Mouse (Mus musculus) hindbrain, embryonic 12.5 days (tissue): ENCODE measurements around the gene Polr2j. TPM values are rescaled to one million over a fixed set of nuclear protein-coding genes. Genes with fewer than 3 reads are reported as not detected.
A peak's percentile ranks its signal among the peaks of the same experiment; 100 is the strongest.
"Not testable (repeated sequence)": the region's sequence is repeated elsewhere in the genome, so short reads cannot be mapped to it uniquely, and the experiment has no call there.

Source experiments
- ATAC-seq: fragments of 200-750 bp; cut with Nextera tagmentation; 2 replicates; pipeline ENCODE4 v1.8.0; 2017; ENCODE audit warnings: moderate TSS enrichment; ENCODE audit not compliant: low FRiP score
- H3K27ac ChIP-seq: fragments of 300-500 bp; sonication (generic); 2 replicates; pipeline ENCODE4 v1.5.1; 2016; ENCODE audit warnings: mild to moderate bottlenecking
- H3K27me3 ChIP-seq: fragments of 300-500 bp; sonication (generic); 2 replicates; pipeline ENCODE4 v1.6.1; 2016; ENCODE audit warnings: mild to moderate bottlenecking
- H3K36me3 ChIP-seq: fragments of 300-500 bp; sonication (generic); 2 replicates; pipeline ENCODE4 v1.6.1; 2016; ENCODE audit warnings: mild to moderate bottlenecking
- H3K4me1 ChIP-seq: fragments of 300-500 bp; sonication (generic); 2 replicates; pipeline ENCODE4 v1.6.1; 2016
- H3K4me2 ChIP-seq: fragments of 300-500 bp; sonication (generic); replicated peaks from 2 replicates; pipeline ENCODE4 v1.6.1; 2016; ENCODE audit warnings: mild to moderate bottlenecking
- H3K4me3 ChIP-seq: fragments of 300-500 bp; sonication (generic); 2 replicates; pipeline ENCODE4 v1.5.1; 2016; ENCODE audit warnings: mild to moderate bottlenecking
- H3K9ac ChIP-seq: fragments of 300-500 bp; sonication (generic); 2 replicates; pipeline ENCODE4 v1.6.1; 2016; ENCODE audit warnings: mild to moderate bottlenecking, moderate library complexity
- H3K9me3 ChIP-seq: fragments of 300-500 bp; sonication (generic); replicated peaks from 2 replicates; pipeline ENCODE4 v1.6.1; 2016; ENCODE audit warnings: mild to moderate bottlenecking
- WGBS: fragments of 180-500 bp; shearing (Covaris S2); methylation state at CpG from one replicate; pipeline ENCODE4 v1.1.7; 2016; 5-methylcytosine and 5-hydroxymethylcytosine counted together
- polyA plus RNA-seq: library from polyadenylated mRNA; unstranded; fragments of >200 nt; fragmentation: Nextera tagmentation; extraction: Ambion mirVana; gene quantifications from 2 replicates; pipeline ENCODE4 v1.2.1, GENCODE M21; 2016

The Polr2j gene
- polyA plus RNA-seq, 1 experiment from 2014 or later, result 217 TPM

DNA sequence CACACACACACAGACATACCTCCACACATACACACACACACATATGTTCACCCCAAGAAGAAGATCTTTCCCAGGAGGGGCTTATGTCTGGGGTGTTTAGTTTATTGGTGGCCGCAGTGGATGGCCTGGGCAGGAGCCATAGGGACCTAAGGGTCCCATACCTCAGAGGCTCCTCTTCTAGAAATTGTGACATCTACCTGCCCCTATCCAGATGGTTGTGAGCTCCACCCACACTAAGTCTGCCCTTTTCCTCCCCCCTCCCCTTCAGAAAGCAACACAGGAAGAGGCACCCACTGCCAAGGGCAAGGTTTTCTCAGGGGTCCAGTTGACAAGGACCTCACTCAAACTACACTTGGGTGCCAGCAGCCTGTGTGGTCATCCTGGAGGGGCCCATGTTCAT is 30.5 kb downstream of the Polr2j start:
- no peak overlapping the region for H3K4me3 ChIP-seq
- H3K27me3 ChIP-seq, result no peaks in the 10 kb centered on the region
- WGBS, result 100% methylated on average over 1 of the region's 1 CpGs
- no peaks in the 10 kb centered on the region for H3K9me3 ChIP-seq
- H3K36me3 ChIP-seq, result peaks cover 8% of the 10 kb centered on the region; the same call in 1 of the 2 replicates
- H3K27ac ChIP-seq, result no peak overlapping the region
- H3K9ac ChIP-seq, result no peak overlapping the region
- H3K4me1 ChIP-seq, result no peaks in the 10 kb centered on the region
- no peak overlapping the region for H3K4me2 ChIP-seq
- ATAC-seq, result no peak

DNA sequence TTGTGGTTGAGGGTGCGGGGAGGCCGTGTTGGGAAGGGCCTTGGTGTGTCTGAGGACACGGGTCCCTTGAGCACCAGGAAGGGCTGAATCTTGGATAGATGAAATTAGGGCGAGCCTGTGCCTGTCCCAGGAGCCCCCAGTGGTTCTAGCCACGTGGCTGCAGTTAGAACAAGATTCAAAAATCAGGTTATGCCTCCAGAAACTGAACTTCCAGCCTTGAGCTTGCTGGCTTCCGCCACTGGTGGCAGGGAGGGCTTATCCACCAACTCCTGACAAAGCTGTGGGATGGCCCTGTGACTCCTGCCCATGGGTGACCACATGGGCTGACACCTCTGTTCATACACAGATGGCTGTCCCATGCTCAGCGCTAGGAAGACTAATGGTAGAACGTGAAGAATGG is 31.3 kb downstream of the Polr2j start:
- H3K9ac ChIP-seq, result no peak overlapping the region
- no peaks in the 10 kb centered on the region for H3K4me1 ChIP-seq
- H3K9me3 ChIP-seq, result no peaks in the 10 kb centered on the region
- no peak overlapping the region for H3K4me2 ChIP-seq
- no peak overlapping the region for H3K27ac ChIP-seq
- WGBS, result 70% methylated on average over 8 of the region's 8 CpGs
- 0 out of 2 replicates have a peak, but pooled peaks cover under 1% of the 10 kb centered on the region for H3K36me3 ChIP-seq
- no peak overlapping the region for H3K4me3 ChIP-seq
- no peak for ATAC-seq
- no peaks in the 10 kb centered on the region for H3K27me3 ChIP-seq

DNA sequence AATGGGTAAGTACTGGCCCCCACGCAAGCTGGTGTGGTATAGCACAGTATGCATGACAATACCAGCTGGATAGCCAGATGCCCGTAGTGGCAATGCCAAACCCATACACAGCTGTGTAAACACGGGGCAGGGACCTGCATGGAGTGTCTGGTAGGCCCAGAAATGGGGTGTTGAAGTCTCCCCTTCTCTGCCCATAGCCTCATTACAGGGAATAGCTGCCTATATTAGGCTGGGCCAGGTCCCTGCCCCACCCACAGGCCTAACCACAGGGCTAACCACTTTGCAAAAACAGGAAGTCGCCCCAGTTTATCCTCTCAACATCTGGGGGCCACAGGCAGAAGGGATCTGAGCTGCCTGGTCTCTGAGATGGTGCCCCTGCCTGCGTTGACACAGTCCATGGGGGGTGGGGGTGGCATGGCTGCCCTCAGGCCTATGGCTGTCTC is 32.7 kb downstream of the Polr2j start:
- ATAC-seq, H3K4me2 ChIP-seq, H3K27ac ChIP-seq, H3K27me3 ChIP-seq, H3K4me3 ChIP-seq, H3K9me3 ChIP-seq, H3K4me1 ChIP-seq, H3K9ac ChIP-seq, H3K36me3 ChIP-seq: not testable (repeated sequence)
- WGBS, result 73% methylated on average over 5 of the region's 5 CpGs

DNA sequence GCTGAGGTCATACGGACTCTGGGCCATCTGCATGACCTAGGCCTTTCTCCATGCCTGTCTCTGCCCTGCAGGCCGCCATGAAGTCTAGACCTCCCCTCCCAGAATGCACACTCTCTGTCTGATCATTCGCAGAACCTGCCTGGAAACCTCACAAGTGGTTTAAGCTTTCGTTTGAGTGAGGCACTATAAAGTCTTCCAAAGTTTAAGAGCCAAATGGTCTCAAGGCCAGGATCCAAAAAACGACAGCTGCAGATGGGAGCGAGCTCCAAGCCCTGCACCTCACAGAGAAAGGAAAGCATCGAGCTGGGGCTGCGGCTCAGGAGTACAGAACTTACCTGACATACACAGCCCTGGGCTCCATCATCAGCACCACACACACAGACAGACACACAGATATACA is 35.9 kb downstream of the Polr2j start:
- Histone ChIP-seq H3K27ac (no peak overlapping the region), H3K9ac (no peak overlapping the region), H3K36me3 (no peaks in the 10 kb centered on the region), H3K4me1 (no peaks in the 10 kb centered on the region), H3K4me3 (no peak overlapping the region), H3K4me2 (no peak overlapping the region), H3K27me3 (no peaks in the 10 kb centered on the region), H3K9me3 (no peaks in the 10 kb centered on the region)
- ATAC-seq, result no peak
- WGBS, result 89% methylated on average over 8 of the region's 8 CpGs

DNA sequence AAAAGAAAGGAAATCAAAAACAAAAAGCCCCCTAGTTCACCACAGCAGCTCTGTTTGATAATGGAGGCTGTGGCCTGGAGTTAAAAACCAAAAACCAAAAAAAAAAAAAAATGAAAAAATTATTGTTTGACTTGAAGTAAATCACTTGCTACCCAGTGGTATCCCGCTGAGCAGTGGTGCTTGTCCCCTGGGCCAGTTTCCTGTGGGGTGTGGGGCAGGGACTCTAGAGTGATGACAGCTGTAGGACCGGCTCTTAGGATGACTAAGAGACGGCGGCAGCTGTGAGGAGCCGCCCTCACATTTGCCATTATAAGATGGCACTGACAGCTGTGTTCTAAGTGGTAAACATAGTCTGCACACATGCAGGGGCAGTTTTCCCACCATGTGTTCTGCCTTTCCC is 39.0 kb downstream of the Polr2j start:
- ATAC-seq, result no peak
- H3K27ac ChIP-seq, result no peak overlapping the region
- no peak overlapping the region for H3K9ac ChIP-seq
- H3K4me2 ChIP-seq, result no peak overlapping the region
- no peaks in the 10 kb centered on the region for H3K27me3 ChIP-seq
- H3K4me3 ChIP-seq, result no peak overlapping the region
- 90% methylated on average over 5 of the region's 5 CpGs for WGBS
- H3K4me1 ChIP-seq, result no peaks in the 10 kb centered on the region
- H3K9me3 ChIP-seq, result no peaks in the 10 kb centered on the region
- peaks cover 3% of the 10 kb centered on the region for H3K36me3 ChIP-seq

DNA sequence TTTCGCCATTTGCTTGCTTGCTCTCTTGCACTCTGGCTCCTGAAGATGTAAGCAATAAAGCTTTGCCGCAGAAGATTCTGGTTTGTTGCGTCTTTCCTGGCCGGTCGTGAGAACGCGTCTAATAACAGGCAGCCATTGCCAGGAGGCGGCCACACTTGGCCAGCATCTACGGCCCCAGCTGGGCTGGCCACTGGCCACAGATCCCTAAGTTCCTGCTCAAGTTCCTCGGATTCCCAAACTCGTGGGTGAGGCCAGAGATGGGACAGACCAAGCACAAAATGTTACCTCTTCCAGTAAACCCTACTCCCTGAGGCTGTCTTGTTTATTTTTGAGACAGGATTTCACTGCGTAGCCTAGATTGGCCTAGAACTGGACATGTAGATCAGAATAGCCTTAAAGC is 43.7 kb downstream of the Polr2j start:
- H3K4me1 ChIP-seq, H3K9ac ChIP-seq, H3K36me3 ChIP-seq, H3K4me3 ChIP-seq, H3K27ac ChIP-seq, H3K9me3 ChIP-seq, H3K4me2 ChIP-seq, H3K27me3 ChIP-seq, ATAC-seq: not testable (repeated sequence)
- 88% methylated on average over 11 of the region's 12 CpGs for WGBS

DNA sequence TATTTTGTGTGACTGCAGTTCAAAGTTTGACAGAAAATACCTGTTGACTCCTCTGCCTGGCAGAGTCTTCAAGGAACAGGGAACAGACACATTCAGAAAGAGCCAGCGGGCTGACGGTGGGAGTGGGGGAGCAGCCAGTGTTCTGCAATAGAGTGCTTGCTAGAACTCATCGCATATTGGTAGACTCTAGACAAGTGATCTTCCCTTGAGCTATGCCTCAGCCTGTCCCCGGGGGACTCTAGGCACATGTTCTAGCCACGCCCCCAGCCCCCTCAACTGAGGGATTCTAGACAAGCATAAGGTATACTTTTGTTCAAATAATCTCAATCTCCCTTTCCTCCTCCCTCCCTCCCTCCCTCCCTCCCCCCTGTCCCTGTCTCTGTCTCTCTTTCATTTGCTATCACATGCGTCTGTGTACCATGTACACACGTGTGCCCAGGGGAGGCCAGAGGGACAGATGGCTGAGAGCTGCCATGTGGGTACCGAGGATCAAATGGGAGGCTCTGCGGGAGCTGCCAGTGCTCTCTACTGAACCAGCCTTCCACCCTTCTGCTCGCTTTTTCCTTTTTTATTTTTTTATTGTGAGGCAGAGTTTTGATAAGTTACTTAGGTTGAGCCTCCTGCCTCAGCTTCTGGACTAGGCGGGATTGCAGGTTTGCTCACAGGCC is 47.5 kb downstream of the Polr2j start:
- Histone ChIP-seq H3K4me2 (no peak overlapping the region), H3K9ac (no peak overlapping the region; the same call in 1 of the 2 replicates), H3K4me3 (no peak overlapping the region), H3K27ac (0 out of 2 replicates have a peak overlapping the region, but pooled peaks have one; percentile 6), H3K27me3 (no peaks in the 10 kb centered on the region), H3K9me3 (peaks cover 8% of the 10 kb centered on the region; the same call in 1 of the 2 replicates), H3K36me3 (peaks cover 19% of the 10 kb centered on the region), H3K4me1 (0 out of 2 replicates have a peak, but pooled peaks cover 4% of the 10 kb centered on the region)
- WGBS, result 69% methylated on average over 11 of the region's 11 CpGs
- ATAC-seq, result peak; percentile 67

DNA sequence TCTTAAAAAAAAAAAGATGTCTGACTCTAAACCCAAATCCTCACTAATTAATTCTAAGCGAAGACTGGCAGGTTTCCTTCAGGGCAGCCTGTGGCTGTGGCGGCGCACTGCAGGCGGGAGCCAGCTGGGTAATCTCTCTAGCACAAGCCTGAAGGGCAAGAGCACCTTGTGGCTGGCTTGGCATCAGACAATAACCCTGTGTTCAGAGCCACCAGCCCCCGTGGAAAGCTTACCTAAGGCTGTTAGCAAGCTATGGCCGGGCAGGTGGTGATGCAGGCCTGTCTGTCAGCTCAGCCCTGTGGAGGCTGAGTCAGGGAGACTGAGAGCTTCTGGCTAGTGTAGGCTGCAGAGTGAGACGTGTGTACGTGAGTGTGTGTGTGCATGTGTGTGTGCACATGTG is 48.8 kb downstream of the Polr2j start:
- no peak overlapping the region for H3K4me3 ChIP-seq
- no peak overlapping the region for H3K27ac ChIP-seq
- H3K9me3 ChIP-seq, result peaks cover 8% of the 10 kb centered on the region; the same call in 1 of the 2 replicates
- H3K36me3 ChIP-seq, result peaks cover 18% of the 10 kb centered on the region
- no peak for ATAC-seq
- H3K27me3 ChIP-seq, result no peaks in the 10 kb centered on the region
- no peak overlapping the region for H3K4me2 ChIP-seq
- no peak overlapping the region for H3K9ac ChIP-seq
- H3K4me1 ChIP-seq, result peaks cover 8% of the 10 kb centered on the region; the same call in 1 of the 2 replicates
- WGBS, result 78% methylated on average over 8 of the region's 8 CpGs

DNA sequence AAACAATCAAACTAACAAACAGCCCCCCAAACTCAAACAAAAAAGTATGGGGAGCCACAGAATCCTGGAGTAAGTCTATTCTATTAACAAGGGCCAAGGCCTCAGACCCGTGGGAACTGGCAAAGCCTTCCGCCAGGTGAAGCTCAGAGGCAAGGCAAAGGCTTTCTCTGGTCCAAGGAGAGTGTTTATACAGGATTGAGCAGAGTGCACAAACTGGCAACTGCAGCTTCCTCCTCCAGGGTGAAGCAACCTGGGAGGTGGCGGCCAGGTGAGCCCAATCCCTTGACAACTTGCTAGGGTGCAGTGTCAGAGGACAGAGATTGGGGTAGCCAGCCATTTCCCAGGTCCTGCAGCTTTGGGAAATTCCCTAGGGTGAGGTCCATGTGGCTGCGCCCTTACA is 50.9 kb downstream of the Polr2j start:
- Histone ChIP-seq H3K4me3 (no peak overlapping the region), H3K36me3 (peaks cover 10% of the 10 kb centered on the region; the same call in 1 of the 2 replicates), H3K9me3 (peaks cover 8% of the 10 kb centered on the region; the same call in 1 of the 2 replicates), H3K4me1 (peaks cover 18% of the 10 kb centered on the region), H3K4me2 (no peak overlapping the region), H3K27me3 (peaks cover 6% of the 10 kb centered on the region; the same call in 1 of the 2 replicates), H3K9ac (no peak overlapping the region), H3K27ac (no peak overlapping the region)
- no peak for ATAC-seq
- WGBS, result 93% methylated on average over 4 of the region's 4 CpGs

DNA sequence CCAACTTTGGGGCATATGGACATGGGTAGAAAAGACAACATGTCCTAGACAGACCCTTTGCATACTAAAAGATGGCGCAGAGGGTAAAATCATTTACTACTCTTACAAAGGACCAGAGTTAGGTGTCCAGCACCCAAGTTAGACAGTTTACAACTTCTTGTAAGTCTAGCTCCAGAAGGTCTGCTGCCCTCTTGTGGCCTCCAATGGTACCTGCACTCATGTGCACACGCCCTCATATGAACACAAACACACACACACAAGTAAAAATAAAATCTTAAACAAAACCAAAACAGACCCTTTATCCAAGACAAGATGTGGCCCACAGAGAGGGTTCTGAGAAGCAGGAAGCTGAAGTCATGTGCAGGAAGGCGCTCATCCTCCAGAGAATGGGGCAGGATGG is 51.6 kb downstream of the Polr2j start:
- H3K9me3 ChIP-seq, result peaks cover 8% of the 10 kb centered on the region; the same call in 1 of the 2 replicates
- 93% methylated on average over 3 of the region's 3 CpGs for WGBS
- no peak overlapping the region for H3K4me3 ChIP-seq
- ATAC-seq, result no peak
- H3K27ac ChIP-seq, result no peak overlapping the region
- no peak overlapping the region for H3K4me2 ChIP-seq
- no peak overlapping the region for H3K9ac ChIP-seq
- peaks cover 18% of the 10 kb centered on the region for H3K4me1 ChIP-seq
- peaks cover 10% of the 10 kb centered on the region; the same call in 1 of the 2 replicates for H3K36me3 ChIP-seq
- H3K27me3 ChIP-seq, result peaks cover 10% of the 10 kb centered on the region

DNA sequence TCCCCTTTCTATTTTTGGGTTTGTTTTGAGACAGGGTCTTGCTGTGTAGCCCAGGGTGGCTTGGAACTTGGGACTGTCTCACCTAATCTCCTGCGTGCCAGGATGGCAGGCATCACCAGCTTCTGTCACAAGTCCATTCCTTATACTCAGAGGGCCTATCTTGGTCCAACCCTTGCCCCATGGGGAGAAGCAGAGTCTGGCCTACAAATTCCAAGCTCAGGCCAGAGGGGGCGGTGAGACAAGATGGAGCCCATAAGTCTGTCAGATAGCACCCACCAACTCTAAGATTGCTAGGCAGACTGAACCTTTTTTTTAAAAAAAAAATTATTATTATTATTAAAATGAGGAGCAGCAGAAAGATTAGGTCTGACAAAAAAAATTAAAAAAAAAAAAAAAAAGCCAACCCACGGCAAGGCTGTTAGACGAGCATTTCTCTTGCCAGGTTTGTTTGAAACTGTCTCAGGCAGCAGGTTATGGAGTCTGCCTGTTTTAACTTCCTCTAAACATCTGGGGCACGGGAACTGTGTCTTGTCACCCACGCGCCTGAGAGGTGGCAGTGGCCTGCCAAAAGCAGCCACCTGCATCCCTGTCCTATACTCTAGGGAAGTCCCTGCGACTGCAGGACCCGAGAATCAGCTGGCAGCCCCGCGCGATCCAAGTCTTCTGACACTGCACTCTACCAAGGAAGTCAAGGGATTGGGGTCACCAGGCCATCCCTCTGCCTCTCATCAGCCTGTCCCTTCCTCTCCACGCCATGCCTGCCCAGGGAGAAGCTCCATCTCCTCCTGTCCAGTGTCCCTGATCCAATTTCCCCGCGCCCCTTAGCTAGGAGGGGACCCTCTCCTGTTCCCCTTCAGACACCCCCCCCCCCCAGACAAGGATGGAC is 53.4 kb downstream of the Polr2j start:
- peaks cover 21% of the 10 kb centered on the region for H3K4me1 ChIP-seq
- H3K27ac ChIP-seq, result peak overlapping the region; percentile 76
- peak overlapping the region; percentile 63 for H3K4me3 ChIP-seq
- ATAC-seq, result peak; percentile 76; the same call in 1 of the 2 replicates
- H3K9me3 ChIP-seq, result peaks cover 8% of the 10 kb centered on the region; the same call in 1 of the 2 replicates
- peak overlapping the region; percentile 90 for H3K4me2 ChIP-seq
- H3K9ac ChIP-seq, result peak overlapping the region; percentile 79
- H3K27me3 ChIP-seq, result peaks cover 10% of the 10 kb centered on the region
- peaks cover 10% of the 10 kb centered on the region; the same call in 1 of the 2 replicates for H3K36me3 ChIP-seq
- 14% methylated on average over 15 of the region's 15 CpGs for WGBS
